Mouse (Mus musculus) ES-E14 (cell line): Measurements from ENCODE around the gene Tmem108.

ENCODE experiments used
- HCFC1 ChIP-seq: IDR thresholded peaks from 2 replicates; pipeline ENCODE4 v1.6.1; 2012; ENCODE audit warnings: low read length, inconsistent platforms, borderline replicate concordance; ENCODE audit not compliant: insufficient read depth
- ZNF384 ChIP-seq: IDR thresholded peaks from 2 replicates; pipeline ENCODE4 v1.6.1; 2012; ENCODE audit warnings: low read depth, low read length, inconsistent platforms

GRCm38 (mm10) chr9:103512257-103512656 lies 249.4 kb downstream of the Tmem108 start:
- no peak for TF ChIP-seq HCFC1
- TF ChIP-seq ZNF384 = no peak
